Mouse (Mus musculus) ES-Bruce4 (cell line): ENCODE measurements around the gene Shmt1.

Source experiments
- CTCF ChIP-seq: IDR thresholded peaks from one replicate; pipeline ENCODE4 v1.8.1; 2011; ENCODE audit warnings: low read depth, low read length
- EP300 ChIP-seq: IDR thresholded peaks from 2 replicates; pipeline ENCODE4 v1.6.1; 2011; ENCODE audit warnings: low read depth, low read length; ENCODE audit not compliant: insufficient read depth
- POLR2A ChIP-seq: IDR thresholded peaks from one replicate; pipeline ENCODE4 v1.8.1; 2011; ENCODE audit warnings: low read length; ENCODE audit not compliant: insufficient read depth

DNA sequence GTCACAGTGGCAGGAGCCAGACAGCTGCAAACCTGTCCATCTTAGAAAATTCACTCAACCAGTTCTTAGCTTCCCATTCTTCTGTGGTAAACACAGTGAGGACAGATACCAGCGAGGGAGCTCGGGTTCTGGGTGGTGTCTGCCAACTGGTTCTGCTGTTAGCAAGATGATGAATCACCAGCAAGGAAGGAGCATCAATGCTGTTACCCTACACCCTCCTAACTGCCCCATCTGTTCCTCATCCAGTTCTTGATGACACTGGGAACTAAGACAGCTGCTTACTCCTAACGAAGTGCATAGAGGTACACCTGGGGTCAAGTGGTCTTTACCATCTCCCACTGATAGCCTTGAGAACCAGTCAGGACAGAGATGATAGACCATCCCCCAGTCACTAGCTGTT lies 45.1 kb upstream of the Shmt1 start:
- no peak for TF ChIP-seq EP300
- TF ChIP-seq POLR2A = no peak
- TF ChIP-seq CTCF = no peak
